7 mouse cellular contexts compared by ENCODE assay signal in the genomic region with DNA sequence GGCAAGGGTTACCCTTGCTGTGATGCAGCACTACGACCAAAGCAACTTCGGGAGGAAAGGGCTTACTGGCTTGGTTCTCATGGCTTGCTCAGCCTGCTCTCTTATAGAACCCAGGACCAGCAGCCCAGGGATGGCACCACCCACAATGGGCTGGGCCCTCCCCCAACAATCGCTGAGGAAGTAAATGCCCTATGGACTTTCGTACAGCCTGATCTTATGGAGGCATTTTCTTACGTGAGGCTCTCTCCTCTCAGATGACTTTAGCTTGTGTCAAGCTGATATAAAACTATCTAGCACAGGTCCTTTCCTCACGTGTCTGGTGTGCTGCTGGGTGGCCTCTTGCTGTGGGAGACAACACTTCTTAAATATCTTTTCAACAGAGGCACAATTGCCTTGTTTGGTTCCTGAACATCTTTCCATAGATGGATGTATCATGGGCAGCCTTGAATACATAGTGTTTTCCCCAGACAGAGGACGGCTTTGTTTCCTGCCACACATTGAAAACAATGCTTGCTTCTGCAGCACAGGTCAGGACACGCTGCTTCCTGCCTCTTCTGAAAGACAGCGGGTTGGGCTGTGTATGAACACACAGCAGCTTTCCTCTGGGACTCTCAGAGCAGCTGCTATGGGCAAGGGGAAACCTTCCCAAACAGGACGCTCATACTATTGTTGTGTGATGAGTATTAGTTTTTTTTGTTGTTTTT. TPM values are rescaled to one million over a fixed set of nuclear protein-coding genes. Genes with fewer than 3 reads are reported as not detected.
DNase-seq lines count a peak whose midpoint lies in the region; ATAC-seq lines count a peak whose summit lies in the region.

No protein-coding gene starts in this region.

- no peak overlapping the region for H3K27ac ChIP-seq in forebrain, embryonic 13.5 days
- H3K27ac ChIP-seq in hindbrain, embryonic 12.5 days: peak overlapping the region; percentile 76
- H3K27ac ChIP-seq in liver, embryonic 12.5 days: 0 out of 2 replicates have a peak overlapping the region, but pooled peaks have one; percentile 10

- WGBS in forebrain, embryonic 13.5 days: 43% methylated on average over 10 of the region's 10 CpGs
- WGBS in hindbrain, embryonic 12.5 days: 29% methylated on average over 10 of the region's 10 CpGs
- WGBS in liver, embryonic 12.5 days (ENCODE audit: insufficient replicate concordance): 54% methylated on average over 10 of the region's 10 CpGs

- peaks cover 35% of the 10 kb centered on the region for H3K36me3 ChIP-seq in forebrain, embryonic 13.5 days (ENCODE audit: poor library complexity, severe bottlenecking)
- H3K36me3 ChIP-seq in hindbrain, embryonic 12.5 days: peaks cover 44% of the 10 kb centered on the region
- peaks cover 52% of the 10 kb centered on the region for H3K36me3 ChIP-seq in liver, embryonic 12.5 days

- peak; percentile 41; the same call in 1 of the 2 replicates for ATAC-seq in forebrain, embryonic 13.5 days
- peak; percentile 87 for ATAC-seq in hindbrain, embryonic 12.5 days (ENCODE audit: low FRiP score)
- peak; percentile 32; the same call in 1 of the 2 replicates for ATAC-seq in liver, embryonic 12.5 days
- ATAC-seq in activated CD4-positive, CD25-positive, alpha-beta regulatory T cell, adult 4 months: no peak

- H3K27me3 ChIP-seq in forebrain, embryonic 13.5 days: no peaks in the 10 kb centered on the region
- H3K27me3 ChIP-seq in hindbrain, embryonic 12.5 days: no peaks in the 10 kb centered on the region
- H3K27me3 ChIP-seq in liver, embryonic 12.5 days (replicated peaks): no peaks in the 10 kb centered on the region

- H3K4me1 ChIP-seq in forebrain, embryonic 13.5 days: peaks cover 8% of the 10 kb centered on the region
- peaks cover 20% of the 10 kb centered on the region for H3K4me1 ChIP-seq in hindbrain, embryonic 12.5 days
- H3K4me1 ChIP-seq in liver, embryonic 12.5 days: 0 out of 2 replicates have a peak, but pooled peaks cover 7% of the 10 kb centered on the region

- H3K4me2 ChIP-seq in forebrain, embryonic 13.5 days: no peak overlapping the region
- H3K4me2 ChIP-seq in hindbrain, embryonic 12.5 days (replicated peaks): peak overlapping the region; percentile 21; the same call in 1 of the 2 replicates
- no peak overlapping the region for H3K4me2 ChIP-seq in liver, embryonic 12.5 days

- DNase-seq in right cerebral cortex, adult 18-20 months: peak; percentile 48
- DNase-seq in right cerebral cortex, postnatal 25 days: no peak
- no peak for DNase-seq in spleen, adult 12 weeks (ENCODE audit: low spot score)

- H3K9ac ChIP-seq in forebrain, embryonic 13.5 days: no peak overlapping the region
- H3K9ac ChIP-seq in hindbrain, embryonic 12.5 days: no peak overlapping the region
- no peak overlapping the region for H3K9ac ChIP-seq in liver, embryonic 12.5 days

- no peak overlapping the region for H3K4me3 ChIP-seq in forebrain, embryonic 13.5 days
- H3K4me3 ChIP-seq in hindbrain, embryonic 12.5 days: no peak overlapping the region
- no peak overlapping the region for H3K4me3 ChIP-seq in liver, embryonic 12.5 days

- 0 out of 2 replicates have a peak, but pooled peaks cover 4% of the 10 kb centered on the region for H3K9me3 ChIP-seq in forebrain, embryonic 13.5 days (replicated peaks)
- H3K9me3 ChIP-seq in hindbrain, embryonic 12.5 days (replicated peaks): no peaks in the 10 kb centered on the region
- H3K9me3 ChIP-seq in liver, embryonic 12.5 days (replicated peaks): peaks cover 8% of the 10 kb centered on the region; the same call in 1 of the 2 replicates

RNA-seq across cellular contexts. Expression of a gene that starts 31.5 kb away (rescaled TPM):
- polyA plus RNA-seq in forebrain, embryonic 13.5 days (2015; fragmentation: Nextera tagmentation; extraction: Ambion mirVana): 54.2 and 55.1 TPM in 2 replicates
- 67.0 and 71.6 TPM in 2 replicates for polyA plus RNA-seq in hindbrain, embryonic 12.5 days (2016; fragmentation: Nextera tagmentation; extraction: Ambion mirVana)
- 17.5 and 18.4 TPM in 2 replicates for polyA plus RNA-seq in liver, embryonic 12.5 days (2016; fragmentation: Nextera tagmentation; extraction: Ambion mirVana)
- 100 to 1,000 TPM; 212 to 237 TPM for polyA plus RNA-seq in activated CD4-positive, CD25-positive, alpha-beta regulatory T cell, adult 4 months (2017; shearing (Covaris generic))
